Mouse (Mus musculus) testis, postnatal 10 days (tissue): ENCODE measurements around the gene St6galnac3.

ENCODE experiments used
- DNase-seq: peaks from one replicate; pipeline ENCODE4 v3.0.0; 2021; ENCODE audit warnings: low spot score

St6galnac3 gene

GRCm38 (mm10) chr3:153582065-153582464 lies 142.9 kb downstream of the St6galnac3 start:
- DNase-seq, result no peak

GRCm38 (mm10) chr3:153580625-153581024 lies 144.3 kb downstream of the St6galnac3 start:
- DNase-seq, result no peak

- DNase-seq, result no peak
Observed at GRCm38 (mm10) chr3:153580136-153580535, 144.8 kb downstream of the St6galnac3 start.

- no peak for DNase-seq
Observed at GRCm38 (mm10) chr3:153577286-153577685, 147.7 kb downstream of the St6galnac3 start.

GRCm38 (mm10) chr3:153571152-153571551 lies 153.8 kb downstream of the St6galnac3 start:
- no peak for DNase-seq

GRCm38 (mm10) chr3:153568815-153569214 lies 156.2 kb downstream of the St6galnac3 start:
- no peak for DNase-seq

- DNase-seq, result no peak
Observed at GRCm38 (mm10) chr3:153567913-153568312, 157.1 kb downstream of the St6galnac3 start.

GRCm38 (mm10) chr3:153567512-153567911 lies 157.5 kb downstream of the St6galnac3 start:
- no peak for DNase-seq

GRCm38 (mm10) chr3:153566100-153566499 lies 158.9 kb downstream of the St6galnac3 start:
- no peak for DNase-seq

- DNase-seq, result no peak
Observed at GRCm38 (mm10) chr3:153560897-153561296, 164.1 kb downstream of the St6galnac3 start.

GRCm38 (mm10) chr3:153559586-153559985 lies 165.4 kb downstream of the St6galnac3 start:
- DNase-seq, result no peak

GRCm38 (mm10) chr3:153556621-153557020 lies 168.4 kb downstream of the St6galnac3 start:
- no peak for DNase-seq

GRCm38 (mm10) chr3:153553712-153554111 lies 171.3 kb downstream of the St6galnac3 start:
- no peak for DNase-seq

- no peak for DNase-seq
Observed at GRCm38 (mm10) chr3:153553226-153553625, 171.7 kb downstream of the St6galnac3 start.

GRCm38 (mm10) chr3:153546936-153547683 lies 177.9 kb downstream of the St6galnac3 start:
- no peak for DNase-seq

- no peak for DNase-seq
Observed at GRCm38 (mm10) chr3:153539851-153540250, 185.1 kb downstream of the St6galnac3 start.

GRCm38 (mm10) chr3:153538396-153538795 lies 186.6 kb downstream of the St6galnac3 start:
- no peak for DNase-seq

GRCm38 (mm10) chr3:153537435-153537834 lies 187.5 kb downstream of the St6galnac3 start:
- no peak for DNase-seq

- DNase-seq, result no peak
Observed at GRCm38 (mm10) chr3:153536260-153536659, 188.7 kb downstream of the St6galnac3 start.

GRCm38 (mm10) chr3:153529174-153529573 lies 195.8 kb downstream of the St6galnac3 start:
- DNase-seq, result no peak

- DNase-seq, result no peak
Observed at GRCm38 (mm10) chr3:153525151-153525768, 199.7 kb downstream of the St6galnac3 start.

GRCm38 (mm10) chr3:153516848-153517247 lies 208.1 kb downstream of the St6galnac3 start:
- no peak for DNase-seq

- DNase-seq, result no peak
Observed at GRCm38 (mm10) chr3:153513501-153514060, 211.4 kb downstream of the St6galnac3 start.
